Mouse (Mus musculus) kidney, postnatal 14 days (tissue): ENCODE measurements around the gene Fgfr2.
A peak's percentile ranks its signal among the peaks of the same experiment; 100 is the strongest.

ENCODE experiments used
- DNase-seq: peaks from one replicate; pipeline ENCODE4 v3.0.0; 2022; ENCODE audit warnings: mixed read lengths

Gene Fgfr2

DNA sequence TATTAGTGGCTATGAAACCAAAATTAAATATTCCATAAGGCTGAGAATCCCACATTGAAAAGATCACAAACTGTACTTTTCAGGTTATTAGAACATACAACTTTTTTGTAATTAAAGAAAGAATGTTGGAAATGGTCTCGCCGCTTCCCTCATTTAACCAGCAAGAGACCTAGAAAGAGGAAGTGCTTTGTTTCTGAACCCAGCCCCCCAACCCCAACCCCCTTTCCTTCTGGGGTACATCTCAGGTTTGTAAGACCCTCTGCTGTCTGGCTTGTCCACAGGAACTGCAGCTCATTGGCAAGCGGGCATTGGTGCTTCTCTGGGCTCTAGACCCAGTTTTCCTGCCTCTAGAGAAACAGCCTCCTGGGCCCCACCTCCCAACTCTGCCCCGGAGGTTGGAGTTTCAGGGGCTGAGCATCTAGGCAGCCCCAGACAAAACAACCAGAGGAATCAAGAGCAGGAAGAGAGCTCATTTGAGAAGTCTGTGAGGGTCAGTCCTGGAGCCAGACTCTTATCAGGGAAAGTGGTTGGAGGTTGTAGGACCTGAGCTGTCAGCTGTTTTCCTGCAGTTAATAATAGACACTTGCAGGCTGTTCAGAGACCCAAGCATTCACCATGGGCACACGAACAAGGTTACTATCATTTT is 2174.5 kb downstream of the Fgfr2 start:
- peak; percentile 43 for DNase-seq

DNA sequence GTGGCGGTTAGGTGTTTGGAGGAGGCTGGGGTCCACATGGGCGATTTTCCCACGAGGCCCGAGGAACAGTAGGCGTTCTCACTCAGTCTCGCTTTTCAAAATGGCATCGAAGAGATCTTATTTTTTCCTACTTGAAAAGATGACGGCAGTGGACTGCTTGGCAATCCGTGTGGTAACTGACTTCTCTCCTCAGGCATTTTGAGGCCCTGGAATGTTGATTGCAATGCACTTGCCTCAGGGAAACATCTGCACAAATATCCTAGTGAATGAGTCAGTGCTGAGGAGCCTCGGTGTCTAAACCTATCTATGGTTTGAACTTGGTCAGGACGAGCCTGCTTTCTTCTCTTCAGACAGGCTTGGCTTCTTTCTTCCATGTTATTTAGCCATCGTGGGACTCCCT is 2176.8 kb downstream of the Fgfr2 start:
- DNase-seq, result no peak

DNA sequence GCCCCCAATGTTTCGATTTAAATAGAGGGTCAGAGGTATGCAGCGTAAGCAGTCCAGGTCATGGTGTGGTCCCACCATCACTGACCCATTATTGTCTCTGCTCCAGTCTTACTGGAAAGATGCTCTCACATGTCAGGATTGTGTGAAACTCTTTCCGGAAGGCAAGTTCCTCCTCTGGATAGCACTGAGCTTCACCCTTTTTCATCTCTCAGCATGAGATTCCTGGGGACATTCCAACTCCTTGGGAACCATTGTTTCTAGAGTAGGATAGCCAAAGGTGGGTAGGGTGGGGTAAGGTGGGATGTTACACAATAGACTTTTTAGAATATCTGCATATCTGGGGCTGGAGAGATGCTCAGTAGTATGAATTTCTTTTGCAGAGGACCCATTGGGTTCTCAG is 2177.4 kb downstream of the Fgfr2 start:
- DNase-seq, result no peak

DNA sequence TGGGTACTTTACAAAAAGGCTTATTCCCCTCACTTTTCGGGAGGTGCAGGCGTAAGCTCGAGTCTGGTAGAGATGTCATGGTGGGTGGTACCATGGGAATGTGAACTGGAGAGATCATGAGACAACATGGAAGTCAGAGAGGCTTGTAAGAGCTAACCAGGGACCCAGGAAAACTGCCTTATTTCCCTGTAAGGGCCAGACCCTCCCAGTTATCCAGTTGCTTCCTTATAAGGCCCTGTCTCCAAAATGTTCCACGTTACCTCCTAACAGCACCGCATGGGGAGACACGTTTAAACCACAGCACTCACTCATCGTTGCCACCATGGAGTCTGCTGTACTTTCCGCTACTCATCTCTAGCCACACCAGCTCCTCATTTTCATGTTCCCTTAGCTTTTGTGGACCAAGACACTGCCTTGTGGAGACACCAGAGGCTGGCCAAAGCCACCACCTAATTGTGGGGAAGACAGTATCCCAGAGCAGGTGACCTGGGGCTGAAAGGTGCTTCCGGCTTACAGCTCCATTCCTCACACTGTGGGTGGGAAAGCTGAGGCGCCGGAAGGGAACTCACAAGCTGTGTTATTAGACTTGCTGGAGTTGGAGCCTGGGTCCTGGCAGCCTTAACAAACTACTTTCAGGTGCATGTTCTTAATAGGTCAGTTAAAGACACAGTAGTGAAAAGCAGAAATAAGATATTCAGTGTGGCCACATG is 2178.2 kb downstream of the Fgfr2 start:
- DNase-seq, result no peak

DNA sequence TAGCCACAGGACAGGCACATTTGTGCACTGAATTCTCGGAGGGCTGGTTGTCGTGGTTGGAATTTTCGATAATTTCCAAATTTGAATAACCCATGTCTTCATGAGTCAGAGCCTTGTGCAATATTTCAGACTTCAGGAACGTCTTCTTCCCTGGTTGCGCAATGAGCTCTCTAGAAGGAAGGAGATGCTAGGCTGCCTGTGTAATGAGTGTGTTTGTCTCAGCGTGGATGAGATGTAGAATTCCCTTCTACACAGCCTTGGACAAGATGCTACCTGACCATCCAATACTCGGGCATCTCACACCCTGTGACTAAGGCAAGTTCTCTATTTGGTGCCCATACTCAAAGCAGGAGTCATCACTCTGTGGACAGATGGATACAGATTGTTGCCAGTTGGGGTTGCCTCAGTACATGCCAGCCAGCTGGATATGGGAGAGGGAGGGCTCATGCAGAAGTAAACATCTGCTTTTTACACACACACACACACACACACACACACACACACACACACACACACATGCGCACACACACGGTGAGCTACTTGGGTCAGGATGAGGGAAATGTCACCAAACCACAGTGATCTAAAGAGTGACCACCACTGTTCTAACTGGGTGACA is 2179.8 kb downstream of the Fgfr2 start:
- no peak for DNase-seq

DNA sequence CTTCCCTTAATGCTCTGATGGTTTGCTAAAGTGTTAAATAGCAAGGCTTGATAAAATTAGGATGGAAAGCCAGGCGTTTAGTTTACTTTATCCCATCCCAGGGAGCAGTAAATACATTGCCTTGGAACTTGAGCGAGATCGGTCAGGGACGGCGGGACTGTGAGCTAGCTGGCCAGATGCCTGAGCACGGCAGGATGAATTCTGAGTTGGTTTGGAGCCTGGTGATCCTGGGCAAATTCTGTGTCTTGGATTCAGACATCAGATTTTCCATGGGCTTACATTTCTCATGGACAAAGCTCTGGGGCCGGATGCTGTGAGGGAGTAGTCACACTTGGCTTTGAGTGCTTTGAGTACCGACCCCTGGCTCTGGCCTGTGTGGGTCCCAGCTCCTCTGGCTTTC is 2182.4 kb downstream of the Fgfr2 start:
- DNase-seq, result no peak

DNA sequence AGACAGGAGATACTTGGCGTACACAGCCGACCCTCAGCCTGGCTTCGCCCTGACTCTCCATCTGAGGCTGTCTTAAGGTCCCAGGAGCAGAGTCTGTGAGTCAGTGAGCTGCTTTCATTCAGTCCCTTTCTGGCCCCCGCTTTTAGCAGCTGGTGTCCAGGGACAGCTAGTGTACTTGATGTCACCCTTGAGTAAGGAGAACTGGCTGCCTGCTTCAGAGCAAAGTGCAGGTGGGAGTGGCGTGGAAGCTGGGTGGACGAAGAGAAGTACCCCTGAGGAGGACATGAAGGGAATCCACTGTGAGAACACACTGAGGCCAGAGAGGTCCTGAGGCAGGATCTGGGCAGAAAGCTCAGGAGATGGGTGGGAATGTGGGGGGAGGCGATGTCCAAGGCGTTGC is 2184.3 kb downstream of the Fgfr2 start:
- no peak for DNase-seq

DNA sequence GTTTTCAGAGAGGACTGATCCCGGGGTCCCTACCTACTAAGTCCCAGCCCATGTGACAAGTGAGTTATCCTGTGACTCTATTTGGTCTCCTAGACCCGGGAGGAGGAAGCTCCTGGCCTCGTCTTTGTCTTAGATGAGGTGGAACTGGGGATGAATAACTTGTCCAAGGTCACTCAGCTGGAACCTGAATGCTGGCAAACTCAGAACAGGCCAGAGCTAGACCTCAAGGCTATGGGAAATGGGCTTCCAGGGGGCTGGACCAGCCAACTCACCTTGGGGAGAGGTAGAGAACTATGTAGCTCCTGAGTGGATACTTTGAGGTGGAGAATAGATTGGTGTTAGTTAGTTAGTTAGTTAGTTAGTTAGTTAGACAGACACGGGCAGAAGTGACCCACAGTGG is 2185.1 kb downstream of the Fgfr2 start:
- DNase-seq, result no peak

DNA sequence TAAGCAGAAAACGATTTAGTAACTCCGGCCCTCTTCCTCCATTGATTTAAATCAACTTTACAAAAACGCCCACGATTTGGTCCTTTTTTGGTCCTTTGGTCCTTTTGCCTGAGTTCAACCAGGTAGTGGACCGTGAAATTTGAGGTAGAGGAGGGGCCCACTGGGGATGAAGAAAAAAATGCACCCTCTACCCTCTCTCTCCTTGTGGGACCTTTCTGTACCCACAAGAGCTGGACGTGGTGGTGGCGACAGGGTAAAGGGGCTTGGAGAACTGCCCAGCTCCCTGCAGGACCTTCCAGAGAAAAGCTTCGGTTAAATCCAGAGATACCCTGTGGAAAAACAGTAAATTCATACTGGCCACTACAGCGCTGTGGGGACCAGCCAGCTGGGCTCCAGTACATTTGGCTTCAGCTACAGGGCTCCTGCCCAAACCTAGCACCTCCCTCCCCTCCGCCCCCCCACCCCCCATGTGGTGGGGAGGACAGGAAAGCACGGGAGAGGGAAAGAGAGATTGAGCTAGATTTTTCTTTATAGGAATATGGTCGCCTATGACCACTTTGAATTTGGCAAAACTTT is 2185.8 kb downstream of the Fgfr2 start:
- no peak for DNase-seq

DNA sequence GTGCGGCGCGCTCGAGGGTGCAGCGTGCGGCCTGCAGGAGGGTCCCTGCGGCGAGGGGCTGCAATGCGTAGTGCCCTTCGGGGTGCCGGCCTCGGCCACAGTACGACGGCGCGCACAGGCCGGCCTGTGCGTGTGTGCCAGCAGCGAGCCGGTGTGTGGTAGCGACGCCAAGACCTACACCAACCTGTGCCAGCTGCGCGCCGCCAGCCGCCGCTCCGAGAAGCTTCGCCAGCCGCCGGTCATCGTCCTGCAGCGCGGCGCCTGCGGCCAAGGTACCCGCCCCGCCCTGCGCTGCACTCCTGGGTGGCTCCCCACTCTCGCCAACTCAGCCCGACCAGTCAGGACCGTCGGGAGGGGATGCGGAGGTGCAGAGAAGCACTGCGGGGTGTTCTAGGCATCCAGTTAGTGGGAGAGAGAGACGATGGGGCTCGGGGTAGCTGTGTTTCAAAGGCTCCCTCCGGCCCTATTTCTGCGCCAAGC is 2186.6 kb downstream of the Fgfr2 start:
- peak; percentile 53 for DNase-seq

DNA sequence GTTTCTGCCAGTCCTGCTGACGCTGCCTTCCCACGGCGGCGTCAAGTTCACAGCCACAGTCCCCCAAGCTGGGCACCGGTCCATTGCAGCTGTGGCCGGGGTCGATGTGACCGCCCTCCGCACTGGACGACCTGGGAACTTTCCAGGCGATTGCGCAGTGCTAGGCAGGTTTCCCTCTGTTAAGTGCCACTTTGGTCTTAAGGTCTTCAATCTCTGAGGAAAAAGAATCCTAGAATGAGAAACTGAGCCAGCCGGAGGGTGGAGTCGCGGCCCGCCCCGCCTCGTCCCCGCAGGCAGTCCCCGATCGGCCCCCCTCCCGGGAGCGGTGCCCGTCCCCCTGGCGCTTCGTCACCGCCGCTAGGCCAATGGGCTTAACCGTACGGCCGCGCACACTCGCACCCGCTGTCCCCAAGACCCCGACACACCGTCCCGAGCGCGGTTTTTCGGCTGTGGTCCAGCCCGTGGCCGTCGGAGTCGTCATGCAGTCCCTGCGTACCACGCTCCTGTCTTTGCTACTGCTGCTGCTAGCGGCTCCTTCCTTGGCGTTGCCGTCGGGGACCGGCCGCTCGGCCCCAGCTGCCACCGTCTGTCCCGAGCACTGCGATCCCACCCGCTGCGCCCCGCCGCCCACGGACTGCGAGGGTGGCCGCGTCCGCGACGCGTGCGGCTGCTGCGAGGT is 2187.2 kb downstream of the Fgfr2 start, which contains the start of gene Htra1:
Gene Htra1, plus strand, starts transcription at position 319 of the 679 bp plus-strand sequence.
- peak; percentile 82 for DNase-seq

DNA sequence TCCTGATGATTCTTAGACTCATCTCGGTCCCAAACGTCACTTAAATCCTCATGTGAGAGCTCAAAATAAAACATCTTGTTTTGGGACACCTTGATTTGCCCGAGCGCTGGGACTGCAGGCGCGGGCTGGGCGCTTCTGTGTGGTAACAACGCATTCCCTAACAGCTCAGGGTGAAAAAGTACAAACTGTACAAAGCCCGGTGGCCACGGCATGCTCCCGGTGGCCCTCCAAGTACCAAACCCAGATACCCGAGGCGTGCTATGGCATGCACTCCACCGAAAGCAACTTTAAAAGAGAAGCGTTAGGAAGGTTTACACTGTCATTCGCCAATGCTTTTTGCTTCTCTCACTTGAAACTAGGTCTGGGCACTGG is 2187.7 kb downstream of the Fgfr2 start:
- DNase-seq, result peak; percentile 28

DNA sequence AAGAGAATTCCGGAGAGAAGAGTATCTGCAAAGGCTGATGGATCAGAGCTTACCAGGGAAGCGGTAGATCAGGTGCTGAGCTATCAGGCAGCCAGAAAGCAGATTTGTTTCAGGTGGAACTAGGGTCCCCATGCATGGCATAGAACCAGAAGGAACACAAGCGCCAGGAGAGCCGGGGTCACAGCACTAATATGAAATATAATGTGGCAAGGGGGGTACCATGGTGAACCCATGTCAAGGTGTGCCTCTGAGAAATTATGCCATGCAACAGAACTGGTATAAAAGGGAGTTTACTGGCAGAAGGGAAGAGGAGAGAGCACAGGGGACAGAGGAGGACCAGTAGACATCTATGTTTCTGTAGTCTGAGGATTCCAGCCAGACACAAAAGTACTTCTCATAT is 2188.5 kb downstream of the Fgfr2 start:
- no peak for DNase-seq

DNA sequence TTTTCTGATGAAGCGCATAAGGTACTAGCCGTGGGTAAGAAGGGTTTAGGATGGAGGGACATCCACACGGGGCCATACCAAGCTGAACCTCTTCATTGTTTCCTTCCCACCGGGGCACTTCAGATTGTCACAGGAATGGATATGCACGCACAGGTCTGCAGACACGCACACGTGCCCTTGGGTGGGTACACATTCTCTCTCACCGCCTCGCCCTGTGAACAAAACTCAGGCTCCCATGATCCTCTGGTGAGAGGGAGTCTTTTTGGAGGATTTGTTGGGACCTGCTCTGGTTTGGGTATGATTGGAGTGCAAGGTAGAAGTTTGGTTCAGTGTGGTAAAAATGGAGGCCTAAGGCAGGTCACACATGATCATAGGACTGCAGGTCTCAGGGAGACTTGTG is 2190.2 kb downstream of the Fgfr2 start:
- DNase-seq, result no peak

DNA sequence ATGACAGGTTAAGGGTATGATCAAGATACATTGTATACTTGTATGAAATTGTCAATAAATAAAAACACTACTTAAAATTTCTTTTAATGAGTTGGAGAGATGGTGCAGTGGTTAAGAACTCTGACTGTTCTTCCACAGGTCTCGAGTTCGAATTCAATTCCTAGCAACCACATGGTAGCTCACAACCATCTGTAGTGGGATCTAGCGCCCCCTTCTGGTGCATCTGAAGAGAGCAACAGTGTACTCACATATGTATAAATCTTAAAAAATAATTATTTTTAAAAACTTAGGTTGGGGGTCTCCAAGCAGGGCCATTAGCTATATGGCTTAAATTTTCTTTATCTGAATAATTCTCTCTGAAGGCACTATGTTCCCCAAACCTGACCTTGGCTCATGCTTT is 2192.7 kb downstream of the Fgfr2 start:
- no peak for DNase-seq

DNA sequence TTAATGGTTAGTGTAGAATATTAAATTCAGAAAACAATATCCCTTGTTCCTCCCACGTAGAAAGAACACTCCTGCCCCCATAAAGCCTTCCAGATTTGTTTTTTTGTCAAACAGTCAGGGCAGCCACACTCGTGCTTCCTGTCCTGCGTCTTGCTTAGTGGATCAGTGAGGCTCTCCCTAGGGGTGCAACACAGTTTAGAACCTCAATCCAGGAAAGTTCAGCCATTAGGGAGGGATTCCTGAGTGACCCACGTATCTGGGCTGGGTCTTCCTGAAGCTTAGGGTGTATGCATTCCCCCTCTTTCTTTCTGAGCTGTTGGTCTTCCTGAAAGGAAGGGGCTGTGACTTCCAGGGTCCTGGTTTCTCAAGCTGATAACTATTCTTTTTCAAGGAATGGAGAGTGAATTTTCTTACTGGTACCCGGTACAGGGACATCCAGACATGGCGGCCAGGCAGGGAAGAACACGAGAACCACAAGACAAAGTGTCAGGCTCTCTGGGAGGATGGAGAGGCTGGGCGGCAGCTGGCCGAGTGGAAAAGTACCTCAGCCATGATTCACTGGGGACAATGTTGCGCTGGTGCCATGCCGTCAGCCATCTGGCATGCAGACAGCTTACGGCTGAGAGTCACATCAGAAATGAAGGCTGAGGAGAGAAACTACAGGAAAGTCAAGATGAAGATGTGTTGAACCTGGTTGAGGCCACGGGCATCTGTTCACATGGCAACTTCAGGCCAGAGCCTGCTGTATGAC is 2200.0 kb downstream of the Fgfr2 start:
- no peak for DNase-seq

DNA sequence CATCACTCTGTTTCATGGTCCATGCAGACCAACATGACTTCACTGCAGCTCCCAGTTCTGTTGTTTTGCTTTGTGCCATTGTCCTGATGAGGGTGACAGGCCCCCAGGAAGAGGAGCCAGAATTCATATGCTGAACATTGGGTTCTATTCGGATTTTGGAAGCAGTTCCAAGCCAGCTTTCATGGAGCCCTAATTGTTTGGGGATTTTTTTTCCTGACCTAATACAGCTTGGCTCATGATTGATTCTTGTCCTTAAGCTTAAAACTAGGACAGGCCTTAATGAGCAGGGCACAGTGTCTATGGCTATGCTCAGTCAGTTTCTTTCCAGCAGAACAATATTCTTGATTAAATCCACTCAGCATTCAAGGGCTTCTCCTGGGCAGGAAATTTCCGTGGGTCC is 2204.9 kb downstream of the Fgfr2 start:
- DNase-seq, result no peak

DNA sequence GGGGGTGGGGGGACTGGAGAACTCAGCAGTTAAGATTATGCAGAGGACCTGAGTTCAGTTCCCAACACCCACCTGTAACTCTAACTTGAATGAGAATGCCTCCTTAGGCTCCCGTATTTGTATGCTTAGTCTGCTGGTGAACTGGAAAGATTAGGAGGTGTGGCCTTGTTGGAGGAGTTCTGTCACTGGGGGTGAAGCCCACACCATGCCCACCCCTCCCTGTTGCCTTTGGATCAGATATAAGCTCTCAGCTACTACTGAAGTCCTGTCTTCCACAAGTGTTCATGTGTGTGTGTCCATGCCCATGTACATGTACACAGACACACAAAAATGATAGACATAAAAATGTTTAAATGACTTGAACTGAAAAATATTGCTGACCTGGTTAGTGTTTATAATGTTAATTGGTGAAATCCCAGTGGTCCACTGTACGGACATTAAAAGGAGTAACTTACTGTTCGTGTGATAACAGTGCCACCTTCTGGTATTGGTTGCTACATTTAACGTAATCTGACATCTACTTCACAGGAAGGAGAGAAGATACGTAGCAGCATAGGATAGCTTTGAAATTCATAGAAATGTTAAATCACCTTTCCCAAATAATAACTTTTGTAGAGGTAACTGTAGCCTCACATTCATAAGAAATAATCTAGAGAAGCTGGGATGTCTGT is 2208.3 kb downstream of the Fgfr2 start:
- peak; percentile 67 for DNase-seq

DNA sequence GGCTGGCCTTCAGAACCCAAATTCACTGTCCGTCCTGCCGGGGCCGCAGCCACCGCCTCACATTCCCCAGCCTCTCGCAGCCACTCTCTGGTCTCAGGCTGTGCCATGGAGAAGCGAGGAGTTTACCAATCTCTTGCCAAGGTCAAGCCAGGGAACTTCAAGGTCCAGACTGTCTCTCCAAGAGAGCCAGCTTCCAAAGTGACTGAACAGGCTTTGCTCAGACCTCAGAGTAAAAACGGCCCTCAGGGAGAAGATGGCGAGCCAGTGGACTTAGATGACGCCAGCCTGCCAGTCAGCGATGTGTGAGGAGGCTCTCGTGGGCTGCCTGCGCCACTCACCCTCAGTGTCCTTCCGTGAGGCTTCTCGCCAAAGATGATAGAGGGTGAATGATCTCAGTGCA is 2212.3 kb downstream of the Fgfr2 start:
- no peak for DNase-seq

DNA sequence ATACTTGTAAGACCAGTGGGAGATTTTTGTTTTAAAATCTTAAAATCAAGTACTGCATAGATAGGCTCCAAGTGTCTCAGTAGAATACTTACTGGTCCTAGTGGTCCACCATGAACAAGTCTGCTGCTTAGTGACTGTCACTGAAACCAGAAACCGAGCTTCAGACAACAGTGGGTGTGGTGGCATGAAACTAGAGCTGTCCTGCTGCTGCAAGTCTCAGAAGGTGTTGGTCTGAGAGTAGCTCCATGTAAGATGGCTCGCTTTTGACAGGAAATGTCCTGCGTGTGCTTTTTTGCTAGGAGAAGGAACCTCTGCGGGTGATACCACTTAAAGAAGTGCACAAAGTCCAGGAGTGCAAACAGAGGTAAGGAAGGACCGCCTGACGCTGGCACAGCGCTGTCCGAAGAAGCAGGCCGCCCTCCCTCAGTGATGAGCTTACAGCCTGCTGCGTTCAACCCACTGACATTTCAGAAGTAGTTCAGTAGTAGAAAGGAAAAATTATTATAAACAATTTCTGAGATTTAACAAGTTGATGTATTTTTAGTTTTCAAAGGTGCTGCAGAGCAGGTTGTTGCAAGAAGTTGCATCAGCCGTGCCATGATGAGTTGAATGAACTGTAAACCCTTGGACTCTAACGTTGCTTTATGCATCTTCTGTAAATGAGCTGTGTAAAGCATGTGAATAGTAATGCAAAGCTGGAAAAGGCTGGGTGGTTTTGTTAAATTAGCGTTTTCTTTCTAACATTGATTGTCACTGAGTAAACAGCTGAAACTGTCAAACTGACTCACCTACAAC is 2218.4 kb downstream of the Fgfr2 start:
- no peak for DNase-seq

DNA sequence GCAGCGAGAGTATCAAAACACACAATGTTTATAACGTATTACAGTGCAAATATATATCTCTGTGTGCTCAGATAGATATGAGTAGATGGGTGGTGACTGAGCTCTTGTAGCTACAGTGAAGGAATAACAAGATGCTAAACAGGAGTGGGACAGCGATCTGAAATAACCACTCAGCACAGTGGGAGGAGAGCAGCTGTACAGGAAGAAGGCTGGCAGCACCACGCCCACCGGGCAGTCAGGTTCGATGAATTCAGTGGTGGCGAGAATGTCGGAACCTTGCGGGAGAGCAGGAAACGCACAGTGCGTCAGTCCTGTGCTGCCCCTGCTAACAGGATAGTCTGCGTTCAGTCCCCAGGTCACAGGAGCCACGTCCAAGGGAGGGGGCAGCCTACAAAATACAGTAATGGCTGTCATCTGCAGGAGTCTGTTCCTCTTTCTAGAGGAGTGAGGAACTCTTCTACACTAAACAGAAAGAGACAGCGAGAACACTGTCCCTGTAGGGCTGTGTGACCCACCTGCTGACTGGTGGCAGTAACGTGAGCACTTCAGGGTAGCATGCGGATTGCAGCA is 2219.6 kb downstream of the Fgfr2 start:
- no peak for DNase-seq
